Mouse (Mus musculus) hindbrain, embryonic 16.5 days (tissue): ENCODE data around the gene Slc44a5. TPM values are rescaled to one million over a fixed set of nuclear protein-coding genes. Genes with fewer than 3 reads are reported as not detected.
A peak's percentile ranks its signal among the peaks of the same experiment; 100 is the strongest.

ENCODE experiments used
- ATAC-seq: fragments of 200-750 bp; cut with Nextera tagmentation; 2 replicates; pipeline ENCODE4 v1.8.0; 2017; ENCODE audit warnings: moderate TSS enrichment, moderate library complexity
- H3K27ac ChIP-seq: fragments of 300-500 bp; sonication (generic); 2 replicates; pipeline ENCODE4 v1.5.1; 2014; ENCODE audit warnings: low read depth, mild to moderate bottlenecking, control low read depth, low read length, moderate library complexity
- H3K27me3 ChIP-seq: fragments of 300-500 bp; sonication (generic); replicated peaks from 2 replicates; pipeline ENCODE4 v1.6.1; 2014; ENCODE audit warnings: low read length; ENCODE audit not compliant: control insufficient read depth, insufficient read depth
- H3K36me3 ChIP-seq: fragments of 300-500 bp; sonication (generic); 2 replicates; pipeline ENCODE4 v1.6.1; 2014; ENCODE audit warnings: mild to moderate bottlenecking, low read length, moderate library complexity, mixed read lengths; ENCODE audit not compliant: control insufficient read depth, insufficient read depth
- H3K4me1 ChIP-seq: fragments of 300-500 bp; sonication (generic); 2 replicates; pipeline ENCODE4 v1.6.1; 2014; ENCODE audit warnings: low read depth, low read length; ENCODE audit not compliant: control insufficient read depth, insufficient read depth
- H3K4me2 ChIP-seq: fragments of 300-500 bp; sonication (generic); 2 replicates; pipeline ENCODE4 v1.6.1; 2014; ENCODE audit warnings: mild to moderate bottlenecking, low read length, control low read depth, moderate library complexity
- H3K4me3 ChIP-seq: fragments of 300-500 bp; sonication (generic); 2 replicates; pipeline ENCODE4 v1.5.1; 2014; ENCODE audit warnings: mild to moderate bottlenecking, low read length, control low read depth, moderate library complexity
- H3K9ac ChIP-seq: fragments of 300-500 bp; sonication (generic); 2 replicates; pipeline ENCODE4 v1.6.1; 2014; ENCODE audit warnings: low read depth, mild to moderate bottlenecking, control low read depth, low read length, moderate library complexity
- H3K9me3 ChIP-seq: fragments of 300-500 bp; sonication (generic); 2 replicates; pipeline ENCODE4 v1.6.1; 2014; ENCODE audit warnings: mild to moderate bottlenecking, low read length, moderate library complexity; ENCODE audit not compliant: control insufficient read depth
- WGBS: fragments of 180-500 bp; shearing (Covaris S2); extraction: QIAGEN DNeasy Blood & Tissue Kit; methylation state at CpG from one replicate; pipeline ENCODE4 v1.1.7; 2014; 5-methylcytosine and 5-hydroxymethylcytosine counted together
- polyA plus RNA-seq: library from polyadenylated mRNA; unstranded; fragments of >200 nt; fragmentation: Nextera tagmentation; extraction: Ambion mirVana; gene quantifications from 2 replicates; pipeline ENCODE4 v1.2.1, GENCODE M21; 2015

Gene Slc44a5
- polyA plus RNA-seq, 1 experiment from 2014 or later: 7.5 TPM

GRCm38 (mm10) chr3:154111221-154111620, 138.0 kb downstream of the Slc44a5 start:
- Histone ChIP-seq H3K27me3 (no peaks in the 10 kb centered on the region), H3K9me3 (no peaks in the 10 kb centered on the region), H3K9ac (no peak overlapping the region), H3K4me1 (no peaks in the 10 kb centered on the region), H3K27ac (no peak overlapping the region), H3K36me3 (no peaks in the 10 kb centered on the region), H3K4me3 (no peak overlapping the region), H3K4me2 (no peak overlapping the region)
- ATAC-seq: no peak
- 55% methylated on average over 5 of the region's 5 CpGs for WGBS

DNA sequence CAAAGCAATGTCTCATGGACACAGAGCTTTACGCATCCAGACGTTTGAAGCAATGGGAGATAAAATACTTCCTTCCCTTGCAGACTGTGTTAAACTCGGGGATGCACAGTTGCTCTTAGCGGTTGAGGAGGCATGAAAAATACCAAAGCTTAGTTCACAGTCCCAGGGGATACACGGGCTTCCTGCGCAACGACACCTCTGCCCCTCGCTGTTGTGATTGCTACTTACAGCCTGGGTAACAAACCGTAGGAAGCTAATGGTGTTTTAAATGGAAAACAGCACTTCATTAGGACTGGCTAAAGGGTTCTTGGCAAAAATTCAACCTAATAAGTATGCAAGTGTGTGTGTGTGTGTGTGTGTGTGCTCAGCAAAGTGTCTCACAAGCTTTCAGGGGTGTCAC, 141.8 kb downstream of the Slc44a5 start:
- 43% methylated on average over 9 of the region's 9 CpGs for WGBS
- no peaks in the 10 kb centered on the region for H3K27me3 ChIP-seq
- H3K36me3 ChIP-seq: no peaks in the 10 kb centered on the region
- no peaks in the 10 kb centered on the region for H3K9me3 ChIP-seq
- no peak overlapping the region for H3K4me2 ChIP-seq
- peak; percentile 58 for ATAC-seq
- no peak overlapping the region for H3K27ac ChIP-seq
- no peak overlapping the region for H3K4me3 ChIP-seq
- H3K4me1 ChIP-seq: peaks cover 2% of the 10 kb centered on the region; the same call in 1 of the 2 replicates
- no peak overlapping the region for H3K9ac ChIP-seq

GRCm38 (mm10) chr3:154115478-154115877, 142.2 kb downstream of the Slc44a5 start:
- H3K27ac ChIP-seq: no peak overlapping the region
- H3K4me1 ChIP-seq: peaks cover 2% of the 10 kb centered on the region; the same call in 1 of the 2 replicates
- no peaks in the 10 kb centered on the region for H3K9me3 ChIP-seq
- H3K4me2 ChIP-seq: no peak overlapping the region
- no peaks in the 10 kb centered on the region for H3K36me3 ChIP-seq
- no peak for ATAC-seq
- no peak overlapping the region for H3K4me3 ChIP-seq
- WGBS: 91% methylated on average over 4 of the region's 4 CpGs
- H3K9ac ChIP-seq: no peak overlapping the region
- H3K27me3 ChIP-seq: no peaks in the 10 kb centered on the region

DNA sequence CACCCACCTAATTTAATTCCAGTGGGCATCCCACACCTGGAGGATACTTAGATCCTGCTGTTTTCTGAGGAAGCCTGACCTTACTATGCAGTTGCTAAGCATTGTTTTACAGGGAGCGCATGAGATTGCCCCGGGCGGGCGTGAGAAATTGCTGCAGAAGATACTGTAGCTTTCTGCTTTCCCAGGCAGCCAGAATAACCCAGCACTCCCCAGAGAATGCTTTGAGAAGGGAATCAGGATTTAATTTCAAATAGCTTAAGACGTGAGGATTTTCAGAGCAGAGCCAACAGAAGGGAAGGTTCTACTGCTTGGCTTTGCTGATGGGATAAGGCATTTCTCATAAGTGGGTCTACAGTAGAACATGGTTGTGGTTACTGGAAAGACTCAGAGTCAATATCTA, 142.8 kb downstream of the Slc44a5 start:
- Histone ChIP-seq H3K4me2 (no peak overlapping the region), H3K9ac (no peak overlapping the region), H3K27ac (no peak overlapping the region), H3K9me3 (no peaks in the 10 kb centered on the region), H3K4me3 (no peak overlapping the region), H3K36me3 (no peaks in the 10 kb centered on the region), H3K27me3 (no peaks in the 10 kb centered on the region), H3K4me1 (peaks cover 2% of the 10 kb centered on the region; the same call in 1 of the 2 replicates)
- ATAC-seq: no peak
- WGBS: 80% methylated on average over 5 of the region's 5 CpGs

DNA sequence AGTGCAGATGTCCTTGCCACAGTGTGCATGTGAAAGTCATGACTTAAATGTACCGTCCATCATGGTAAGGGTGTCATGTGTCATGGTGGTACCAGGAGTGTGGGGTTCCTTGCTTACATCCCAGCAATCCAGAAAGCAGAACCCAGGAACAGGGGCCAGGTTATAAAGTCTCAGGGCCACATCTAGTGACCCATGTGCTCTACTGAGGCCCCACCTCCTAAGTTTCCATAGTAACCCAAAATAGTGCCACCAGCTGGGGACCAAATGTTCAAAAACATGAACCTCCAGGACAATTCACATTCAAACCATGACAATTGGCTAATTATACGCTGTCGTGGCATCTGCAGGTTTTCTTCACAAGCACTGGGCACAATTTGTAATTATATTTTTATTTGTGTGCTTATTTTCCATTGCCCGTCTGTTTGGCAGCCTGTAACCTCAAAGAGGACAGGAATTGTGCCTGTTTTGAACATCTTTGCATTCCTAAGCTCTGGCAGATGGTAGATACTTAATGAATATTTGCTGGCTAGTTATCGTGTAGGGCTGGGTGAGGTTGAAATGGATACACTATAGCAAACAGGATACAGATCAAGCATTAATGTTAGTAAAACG, 145.9 kb downstream of the Slc44a5 start:
- WGBS: 30% methylated on average over 6 of the region's 6 CpGs
- H3K27me3 ChIP-seq: no peaks in the 10 kb centered on the region
- no peak overlapping the region for H3K4me2 ChIP-seq
- H3K9ac ChIP-seq: no peak overlapping the region
- H3K36me3 ChIP-seq: no peaks in the 10 kb centered on the region
- H3K9me3 ChIP-seq: no peaks in the 10 kb centered on the region
- no peak overlapping the region for H3K27ac ChIP-seq
- H3K4me1 ChIP-seq: peaks cover 2% of the 10 kb centered on the region; the same call in 1 of the 2 replicates
- ATAC-seq: peak; percentile 21; the same call in 1 of the 2 replicates
- no peak overlapping the region for H3K4me3 ChIP-seq

DNA sequence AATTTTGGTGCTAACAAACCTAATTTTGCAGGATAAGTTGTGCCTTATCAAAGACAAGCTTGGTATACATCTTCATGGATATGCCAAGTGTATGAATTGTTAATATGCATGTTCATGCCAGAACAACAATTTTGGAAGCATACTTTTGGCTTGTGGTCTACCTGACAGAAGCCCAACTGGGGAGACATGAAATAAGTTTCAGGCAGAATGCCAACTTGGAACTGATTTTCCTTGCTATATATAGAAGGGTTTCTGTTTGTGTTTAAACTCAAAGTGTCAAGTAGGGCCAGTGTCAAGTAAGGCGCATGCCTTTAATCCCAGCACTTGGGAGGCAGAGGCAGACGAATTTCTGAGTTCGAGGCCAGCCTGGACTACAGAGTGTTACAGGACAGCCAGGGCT, 149.3 kb downstream of the Slc44a5 start:
- no peaks in the 10 kb centered on the region for H3K27me3 ChIP-seq
- 93% methylated on average over 3 of the region's 3 CpGs for WGBS
- H3K27ac ChIP-seq: no peak overlapping the region
- H3K4me3 ChIP-seq: no peak overlapping the region
- no peaks in the 10 kb centered on the region for H3K9me3 ChIP-seq
- no peak overlapping the region for H3K4me2 ChIP-seq
- H3K9ac ChIP-seq: no peak overlapping the region
- no peak for ATAC-seq
- peaks cover 2% of the 10 kb centered on the region for H3K4me1 ChIP-seq
- no peaks in the 10 kb centered on the region for H3K36me3 ChIP-seq

DNA sequence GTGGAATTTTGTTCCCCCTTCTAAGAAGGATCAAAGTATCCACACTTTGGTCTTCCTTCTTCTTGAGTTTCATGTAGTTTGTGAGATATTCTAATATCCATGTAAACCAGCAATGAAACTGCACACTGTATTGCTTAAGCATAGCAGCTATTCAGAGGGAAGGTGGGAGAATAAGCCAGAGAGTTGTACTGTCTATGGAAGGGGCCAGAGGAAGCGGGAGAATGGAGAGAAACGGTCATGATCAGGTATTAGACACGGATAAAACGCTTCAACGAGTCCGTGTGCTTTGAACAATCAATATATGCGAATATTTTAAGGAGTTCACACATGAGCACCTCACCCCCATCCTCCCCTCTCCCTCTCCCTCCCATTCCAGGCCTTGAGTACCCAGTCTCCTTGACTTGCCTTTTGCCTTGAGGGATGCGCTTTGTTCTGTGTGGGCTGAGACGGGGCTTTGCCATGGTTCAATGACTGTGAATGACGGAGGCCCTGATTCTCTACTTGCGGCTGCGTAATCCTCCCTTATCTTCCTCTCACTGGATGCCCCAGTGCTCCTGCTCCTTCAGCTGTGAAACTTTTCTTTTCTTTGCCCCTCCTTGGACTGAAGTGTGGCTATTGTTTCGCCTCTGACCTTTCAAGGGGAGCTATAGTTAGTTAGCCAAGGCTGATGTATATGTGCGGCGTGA, 151.8 kb downstream of the Slc44a5 start:
- no peak overlapping the region for H3K4me2 ChIP-seq
- peak; percentile 58 for ATAC-seq

GRCm38 (mm10) chr3:154125768-154126376, 152.6 kb downstream of the Slc44a5 start:
- Histone ChIP-seq H3K4me1 (no peaks in the 10 kb centered on the region; the same call in 1 of the 2 replicates), H3K9me3 (no peaks in the 10 kb centered on the region), H3K36me3 (no peaks in the 10 kb centered on the region), H3K4me3 (no peak overlapping the region), H3K4me2 (no peak overlapping the region), H3K27me3 (no peaks in the 10 kb centered on the region), H3K9ac (no peak overlapping the region), H3K27ac (no peak overlapping the region)
- no peak for ATAC-seq
- 42% methylated on average over 7 of the region's 7 CpGs for WGBS

More for the DNA sequence above, 151.8 kb downstream of the Slc44a5 start:
- H3K9me3 ChIP-seq: no peaks in the 10 kb centered on the region
- H3K4me3 ChIP-seq: no peak overlapping the region
- H3K27me3 ChIP-seq: no peaks in the 10 kb centered on the region
- no peak overlapping the region for H3K27ac ChIP-seq
- no peak overlapping the region for H3K9ac ChIP-seq
- WGBS: 26% methylated on average over 15 of the region's 15 CpGs
- no peaks in the 10 kb centered on the region for H3K36me3 ChIP-seq
- H3K4me1 ChIP-seq: no peaks in the 10 kb centered on the region; the same call in 1 of the 2 replicates

- H3K4me1 ChIP-seq: no peaks in the 10 kb centered on the region; the same call in 1 of the 2 replicates
- H3K9ac ChIP-seq: no peak overlapping the region
- H3K27me3 ChIP-seq: no peaks in the 10 kb centered on the region
- no peak overlapping the region for H3K4me2 ChIP-seq
- 73% methylated on average over 3 of the region's 3 CpGs for WGBS
- no peaks in the 10 kb centered on the region for H3K36me3 ChIP-seq
- no peak overlapping the region for H3K27ac ChIP-seq
- no peaks in the 10 kb centered on the region for H3K9me3 ChIP-seq
- ATAC-seq: no peak
- no peak overlapping the region for H3K4me3 ChIP-seq
Observed at GRCm38 (mm10) chr3:154127246-154127645, 154.0 kb downstream of the Slc44a5 start.
